Mouse (Mus musculus) stomach, postnatal 0 days (tissue): ENCODE measurements around the gene Nr4a1. TPM values are rescaled to one million over a fixed set of nuclear protein-coding genes. Genes with fewer than 3 reads are reported as not detected.
A peak's percentile ranks its signal among the peaks of the same experiment; 100 is the strongest.

ENCODE experiments used
- ATAC-seq: fragments of 200-750 bp; cut with Nextera tagmentation; 2 replicates; pipeline ENCODE4 v1.8.0; 2017; ENCODE audit not compliant: low FRiP score, low TSS enrichment
- DNase-seq: peaks from one replicate; pipeline ENCODE4 v3.0.0-alpha.2; 2016; ENCODE audit warnings: low spot score
- H3K27ac ChIP-seq: fragments of 300-500 bp; sonication (generic); replicated peaks from 2 replicates; pipeline ENCODE4 v1.5.1; 2014; ENCODE audit warnings: mild to moderate bottlenecking, control low read depth
- H3K27me3 ChIP-seq: fragments of 300-500 bp; sonication (generic); 2 replicates; pipeline ENCODE4 v1.6.1; 2014; ENCODE audit warnings: low read length; ENCODE audit not compliant: control insufficient read depth, insufficient read depth
- H3K36me3 ChIP-seq: fragments of 300-500 bp; sonication (generic); 2 replicates; pipeline ENCODE4 v1.6.1; 2014; ENCODE audit warnings: low read length, mixed read lengths; ENCODE audit not compliant: control insufficient read depth, insufficient read depth
- H3K4me1 ChIP-seq: fragments of 300-500 bp; sonication (generic); replicated peaks from 2 replicates; pipeline ENCODE4 v1.6.1; 2014; ENCODE audit warnings: antibody characterized with exemption; ENCODE audit not compliant: control insufficient read depth, insufficient read depth
- H3K4me2 ChIP-seq: fragments of 300-500 bp; sonication (generic); replicated peaks from 2 replicates; pipeline ENCODE4 v1.6.1; 2014; ENCODE audit warnings: low read depth, mild to moderate bottlenecking, control low read depth, moderate library complexity
- H3K4me3 ChIP-seq: fragments of 300-500 bp; sonication (generic); 2 replicates; pipeline ENCODE4 v1.5.1; 2014; ENCODE audit warnings: low read depth, low read length, control low read depth
- H3K9ac ChIP-seq: fragments of 300-500 bp; sonication (generic); 2 replicates; pipeline ENCODE4 v1.6.1; 2014; ENCODE audit warnings: mild to moderate bottlenecking, low read length, control low read depth, mixed read lengths
- H3K9me3 ChIP-seq: fragments of 300-500 bp; sonication (generic); 2 replicates; pipeline ENCODE4 v1.6.1; 2016; ENCODE audit warnings: low read length; ENCODE audit not compliant: control insufficient read depth
- CTCF ChIP-seq: IDR thresholded peaks from 2 replicates; pipeline ENCODE4 v1.5.1; 2016; ENCODE audit warnings: antibody characterized with exemption, low read depth, mild to moderate bottlenecking, moderate library complexity
- EP300 ChIP-seq: optimal IDR thresholded peaks from 2 replicates; pipeline ENCODE3; 2016; ENCODE audit warnings: antibody characterized with exemption
- WGBS: fragments of 180-500 bp; shearing (Covaris S2); extraction: QIAGEN DNeasy Blood & Tissue Kit; methylation state at CpG from one replicate; pipeline ENCODE4 v1.1.7; 2014; 5-methylcytosine and 5-hydroxymethylcytosine counted together
- polyA plus RNA-seq: library from polyadenylated mRNA; unstranded; fragments of >200 nt; fragmentation: Nextera tagmentation; extraction: Ambion mirVana; gene quantifications from 2 replicates; pipeline ENCODE4 v1.2.1, GENCODE M21; 2015

Gene Nr4a1
- polyA plus RNA-seq, 1 experiment from 2014 or later, result 9.4 TPM

DNA sequence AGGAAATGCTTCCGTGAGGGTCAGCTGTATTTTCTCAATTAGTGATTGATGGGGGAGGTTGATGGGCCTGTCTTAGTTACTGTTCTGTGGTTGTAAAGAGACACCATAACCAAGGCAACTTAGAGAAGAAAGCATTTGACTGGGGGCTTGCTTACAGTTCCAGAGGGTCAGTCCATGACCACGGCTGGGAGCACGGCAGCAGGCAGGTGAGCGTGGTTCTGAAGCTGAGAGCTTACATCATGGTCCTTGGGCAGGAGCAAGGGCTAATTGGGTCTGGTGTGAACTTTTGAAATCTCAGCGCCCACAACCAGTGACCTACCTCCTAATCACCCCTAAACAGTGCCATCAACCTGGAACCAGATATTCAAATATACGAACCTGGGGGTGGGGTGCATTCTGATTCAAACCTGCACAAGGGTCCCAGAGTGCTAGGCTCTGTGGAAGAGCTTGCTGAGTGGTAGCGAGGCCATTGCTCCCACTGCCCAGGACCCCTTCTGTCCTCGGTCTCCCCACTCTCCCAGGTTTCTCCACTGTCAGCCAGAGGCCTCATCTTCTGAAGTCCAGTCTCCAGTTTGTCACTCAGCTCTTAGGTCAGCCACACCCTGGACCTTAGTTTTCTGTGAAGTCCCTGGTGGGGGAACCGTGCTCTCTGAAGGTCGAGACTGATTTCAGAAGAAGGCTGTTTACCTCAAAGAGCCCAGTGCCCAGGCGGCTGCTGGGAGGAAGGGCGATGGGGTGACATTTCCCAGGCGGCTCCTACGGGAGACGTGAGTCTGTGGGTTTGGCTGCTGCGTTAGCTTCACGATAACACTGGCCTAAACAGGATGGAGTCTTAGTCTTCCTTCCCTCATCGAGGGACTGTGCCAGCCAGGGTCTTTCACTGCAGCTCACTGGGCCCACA, 63.1 kb downstream of the Nr4a1 start:
- 62% methylated on average over 18 of the region's 18 CpGs for WGBS
- Histone ChIP-seq H3K9ac (no peak overlapping the region), H3K36me3 (no peaks in the 10 kb centered on the region), H3K4me3 (no peak overlapping the region), H3K4me1 (no peaks in the 10 kb centered on the region), H3K27me3 (no peaks in the 10 kb centered on the region), H3K27ac (no peak overlapping the region), H3K4me2 (no peak overlapping the region), H3K9me3 (no peaks in the 10 kb centered on the region)
- TF ChIP-seq EP300 (no peak), CTCF (no peak)
- no peak for ATAC-seq
- DNase-seq, result no peak

DNA sequence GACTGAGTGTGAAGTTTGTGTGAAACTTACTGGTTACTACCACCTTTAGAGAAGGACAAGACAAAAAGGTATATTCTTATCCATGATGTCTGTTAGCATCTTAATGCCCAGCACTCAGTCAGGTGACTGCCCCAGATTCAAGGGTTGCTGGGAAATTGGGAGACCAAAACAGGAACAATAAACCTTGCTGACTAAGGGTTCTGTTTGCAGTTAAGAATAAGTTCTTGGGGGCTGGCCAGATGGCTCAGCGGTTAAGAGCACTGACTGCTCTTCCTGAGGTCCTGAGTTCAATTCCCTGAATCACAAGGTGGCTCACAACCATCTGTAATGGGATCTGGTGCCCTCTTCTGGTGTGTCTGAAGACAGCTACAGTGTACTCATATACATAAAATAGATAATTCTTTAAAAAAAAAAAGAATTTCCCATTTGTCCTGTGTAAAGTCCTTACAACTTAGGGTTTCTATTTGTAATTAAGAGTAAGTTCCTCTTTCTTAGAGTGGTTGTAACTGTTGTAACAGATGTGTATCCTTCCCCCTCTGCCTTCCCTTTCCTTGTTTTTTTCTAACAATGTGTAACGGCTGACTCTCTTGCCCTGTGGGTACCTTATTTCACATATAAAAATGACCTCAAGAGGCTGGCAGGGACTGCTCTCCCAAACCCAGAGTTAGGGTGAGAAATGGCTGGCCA, 63.9 kb downstream of the Nr4a1 start:
- no peaks in the 10 kb centered on the region for H3K36me3 ChIP-seq
- H3K4me1 ChIP-seq, result no peaks in the 10 kb centered on the region
- H3K9me3 ChIP-seq, result no peaks in the 10 kb centered on the region
- ATAC-seq, result no peak
- H3K27me3 ChIP-seq, result no peaks in the 10 kb centered on the region
- no peak for TF ChIP-seq EP300
- TF ChIP-seq CTCF, result 0 out of 2 replicates have a peak, but pooled peaks have one; percentile 4
- H3K9ac ChIP-seq, result no peak overlapping the region
- no peak overlapping the region for H3K4me2 ChIP-seq
- WGBS, result 83% methylated on average over 2 of the region's 2 CpGs
- H3K27ac ChIP-seq, result no peak overlapping the region
- no peak for DNase-seq
- no peak overlapping the region for H3K4me3 ChIP-seq

DNA sequence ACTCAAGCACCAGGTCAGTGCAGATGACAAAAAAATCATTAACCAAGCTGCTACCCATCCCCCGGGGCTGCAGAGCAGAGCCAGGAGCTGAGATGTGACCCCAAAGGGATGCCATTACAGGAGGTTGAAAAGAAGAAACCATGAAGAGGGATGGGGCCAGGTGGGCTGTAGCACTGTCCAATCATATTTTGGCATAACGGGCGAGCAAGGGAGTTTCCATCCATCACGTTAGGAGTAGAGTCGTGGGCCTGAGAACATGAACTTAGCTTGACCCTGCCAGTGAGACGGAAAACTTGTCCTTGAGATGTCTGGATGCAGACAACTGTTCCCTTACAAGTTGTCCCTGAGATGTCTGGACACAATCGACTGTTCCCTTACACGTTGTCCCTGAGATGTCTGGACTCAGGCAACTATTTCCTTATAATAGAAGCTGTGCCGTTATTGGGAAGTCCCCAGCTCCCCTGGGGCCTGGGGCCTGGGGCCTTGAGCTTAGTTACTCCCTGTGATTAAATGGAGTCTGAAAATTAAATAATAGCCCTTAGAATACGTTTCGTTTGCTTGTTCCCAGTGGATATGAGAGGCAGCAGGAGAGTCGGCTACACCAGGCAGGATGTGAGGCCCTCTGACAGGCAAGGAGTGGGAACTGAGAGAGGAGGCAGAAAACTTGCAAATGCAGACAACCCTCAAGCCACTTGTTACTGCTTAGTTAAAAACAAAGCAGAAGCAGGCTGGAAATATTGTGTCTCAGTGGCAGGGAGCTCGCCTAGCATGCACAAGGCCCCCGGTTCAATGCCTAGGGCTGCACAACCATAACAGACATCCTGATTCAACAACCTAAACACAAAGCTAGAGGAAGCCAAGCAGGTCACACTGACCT, 65.1 kb downstream of the Nr4a1 start:
- Histone ChIP-seq H3K9me3 (no peaks in the 10 kb centered on the region), H3K27me3 (no peaks in the 10 kb centered on the region), H3K4me3 (no peak overlapping the region), H3K9ac (no peak overlapping the region), H3K4me2 (no peak overlapping the region), H3K4me1 (no peaks in the 10 kb centered on the region), H3K27ac (no peak overlapping the region), H3K36me3 (no peaks in the 10 kb centered on the region)
- WGBS, result 50% methylated on average over 14 of the region's 14 CpGs
- DNase-seq, result no peak
- TF ChIP-seq CTCF (no peak), EP300 (no peak)
- ATAC-seq, result no peak

DNA sequence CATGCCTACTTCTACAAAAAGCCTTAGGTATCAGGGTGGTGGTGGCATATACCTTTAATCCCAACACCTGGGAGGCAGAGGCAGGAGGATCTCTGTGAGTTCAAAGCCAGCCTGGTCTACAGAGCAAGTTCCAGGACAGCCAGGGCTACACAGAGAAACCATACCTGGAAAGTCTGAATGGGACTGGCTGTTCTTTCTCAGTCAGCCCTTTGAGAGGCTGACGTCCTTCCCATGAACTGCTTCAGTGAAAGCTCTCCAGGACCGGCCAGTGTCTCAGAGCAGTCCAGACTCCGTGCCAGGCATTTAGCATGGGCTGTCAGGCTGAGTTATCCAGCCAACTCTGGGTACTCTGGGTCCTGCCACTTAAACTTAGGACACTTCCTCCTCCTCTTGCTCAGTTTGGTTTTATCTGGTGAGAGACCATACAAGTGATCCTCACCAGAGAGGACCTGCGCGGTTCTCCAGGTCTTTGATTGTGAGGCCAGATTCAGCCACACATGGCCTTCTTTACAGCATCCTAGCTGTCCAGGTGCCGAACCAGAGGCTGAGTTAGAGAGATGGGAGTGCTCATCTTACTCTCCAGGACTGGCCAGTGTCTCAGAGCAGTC, 66.0 kb downstream of the Nr4a1 start:
- H3K4me2 ChIP-seq, result no peak overlapping the region
- H3K4me1 ChIP-seq, result no peaks in the 10 kb centered on the region
- ATAC-seq (no peak), DNase-seq (no peak)
- H3K9me3 ChIP-seq, result no peaks in the 10 kb centered on the region
- H3K4me3 ChIP-seq, result no peak overlapping the region
- no peaks in the 10 kb centered on the region for H3K27me3 ChIP-seq
- no peak overlapping the region for H3K9ac ChIP-seq
- H3K27ac ChIP-seq, result no peak overlapping the region; the same call in 1 of the 2 replicates
- WGBS, result 77% methylated on average over 6 of the region's 6 CpGs
- TF ChIP-seq CTCF (no peak), EP300 (no peak)
- no peaks in the 10 kb centered on the region for H3K36me3 ChIP-seq

DNA sequence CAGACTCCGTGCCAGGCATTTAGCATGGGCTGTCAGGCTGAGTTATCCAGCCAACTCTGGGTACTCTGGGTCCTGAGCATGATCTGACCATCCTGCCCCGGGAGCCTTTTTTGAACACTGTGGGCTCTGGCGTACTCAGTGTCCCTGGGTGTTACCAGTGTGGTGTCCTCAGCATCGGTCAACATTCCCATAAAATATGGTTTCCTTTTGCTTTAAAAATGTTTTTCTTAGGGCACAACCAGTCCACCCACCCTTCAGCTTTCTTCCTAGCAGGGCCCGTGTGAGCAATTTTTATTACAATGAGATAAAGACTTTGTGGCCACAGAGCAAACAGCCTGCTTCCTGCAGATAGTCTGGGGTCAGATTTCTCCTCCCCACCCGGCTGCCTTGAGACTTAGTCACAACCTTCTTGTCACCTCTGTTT, 66.6 kb downstream of the Nr4a1 start:
- H3K4me1 ChIP-seq, result no peaks in the 10 kb centered on the region
- no peak overlapping the region for H3K4me3 ChIP-seq
- H3K4me2 ChIP-seq, result no peak overlapping the region
- H3K27ac ChIP-seq, result no peak overlapping the region; the same call in 1 of the 2 replicates
- DNase-seq, result peak; percentile 62
- 42% methylated on average over 6 of the region's 6 CpGs for WGBS
- H3K9me3 ChIP-seq, result no peaks in the 10 kb centered on the region
- no peaks in the 10 kb centered on the region for H3K36me3 ChIP-seq
- ATAC-seq, result peak; percentile 45
- H3K27me3 ChIP-seq, result no peaks in the 10 kb centered on the region
- no peak overlapping the region for H3K9ac ChIP-seq
- TF ChIP-seq CTCF (no peak), EP300 (no peak)
